Mouse (Mus musculus): Measurements from ENCODE around the gene Trp53i11.

Gene Trp53i11

DNA sequence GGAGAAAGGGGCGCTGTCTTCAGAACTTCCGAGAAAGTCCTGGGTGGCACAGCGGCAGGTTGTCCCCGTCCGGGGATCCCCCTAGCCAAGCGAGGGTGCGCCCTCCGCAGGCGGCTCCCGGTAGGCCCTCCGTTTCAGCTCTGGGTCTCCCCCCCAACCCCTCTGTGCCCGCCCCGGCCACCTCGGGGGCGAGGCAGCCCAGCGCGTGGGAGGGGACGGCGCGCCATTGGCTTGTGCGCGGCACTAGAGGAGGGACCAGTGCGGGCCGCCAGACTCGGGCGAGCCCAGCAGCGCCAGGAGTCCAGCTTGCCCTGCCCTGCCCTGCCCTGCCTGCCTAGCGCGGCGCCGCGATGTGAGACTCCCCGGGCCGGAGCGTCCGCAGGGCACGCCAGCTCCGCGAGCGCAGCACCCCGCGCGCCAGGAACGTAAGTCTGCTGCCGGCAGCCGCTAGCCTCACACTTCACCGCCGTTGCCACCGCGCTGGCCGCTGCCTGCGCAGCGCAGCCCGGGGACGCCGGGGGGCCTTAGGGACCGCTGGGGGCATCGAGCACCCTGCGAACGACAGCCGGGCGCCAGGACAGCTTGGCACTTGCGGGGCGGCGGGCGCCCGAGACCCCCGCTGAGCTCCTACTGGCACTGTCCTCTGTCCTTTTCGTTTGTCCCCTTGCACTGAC lies at the start of gene Trp53i11:
Trp53i11 (plus strand) TSS at position 226 of the 674 bp plus-strand sequence.
- DNase-seq (ENCODE audit: low read depth, low spot score), result peak; percentile 72

GRCm38 (mm10) chr2:93139476-93139875 lies 47.9 kb upstream of the Trp53i11 start:
- DNase-seq (ENCODE audit: low read depth, low spot score), result no peak

DNA sequence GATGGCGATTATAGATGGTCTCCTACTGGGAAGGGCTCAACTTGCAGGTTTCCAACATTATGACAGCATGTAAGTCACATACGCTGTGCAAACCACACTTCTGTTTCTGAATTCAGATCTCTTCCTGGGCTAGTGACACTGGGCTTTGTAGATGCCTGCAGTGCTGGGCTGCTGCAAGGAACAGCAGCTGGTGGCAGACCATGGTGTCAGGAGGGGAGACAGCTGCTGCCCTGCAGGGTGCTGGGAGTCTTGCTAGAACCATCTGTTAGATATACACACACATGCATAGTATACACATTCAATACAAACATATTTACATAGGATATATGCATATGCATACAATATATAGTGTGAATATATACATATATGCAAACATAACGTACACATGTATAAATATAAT lies 46.0 kb upstream of the Trp53i11 start:
- no peak for DNase-seq (ENCODE audit: low read depth, low spot score)

DNA sequence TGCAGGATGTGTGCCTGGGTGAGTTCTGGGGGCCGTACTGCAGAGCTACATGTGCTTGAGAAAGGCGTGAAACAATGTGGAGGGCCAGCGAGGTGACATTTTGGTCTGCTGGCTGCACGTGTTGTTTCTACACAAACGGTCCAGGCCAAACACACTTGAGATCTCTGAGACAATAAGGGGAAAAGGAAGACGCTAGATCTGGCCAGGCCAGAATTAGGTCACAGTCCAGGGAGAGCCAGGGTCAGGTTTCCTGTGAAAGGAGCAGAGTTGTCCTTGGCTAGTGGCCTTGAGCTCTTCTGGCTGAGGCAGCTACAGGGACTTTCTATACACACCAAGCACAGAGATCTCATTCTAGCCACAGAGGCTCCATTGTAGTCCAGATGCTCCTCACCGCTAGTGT lies 44.7 kb upstream of the Trp53i11 start:
- DNase-seq (ENCODE audit: low read depth, low spot score), result no peak

GRCm38 (mm10) chr2:93144126-93144525 lies 43.2 kb upstream of the Trp53i11 start:
- no peak for DNase-seq (ENCODE audit: low read depth, low spot score)

DNA sequence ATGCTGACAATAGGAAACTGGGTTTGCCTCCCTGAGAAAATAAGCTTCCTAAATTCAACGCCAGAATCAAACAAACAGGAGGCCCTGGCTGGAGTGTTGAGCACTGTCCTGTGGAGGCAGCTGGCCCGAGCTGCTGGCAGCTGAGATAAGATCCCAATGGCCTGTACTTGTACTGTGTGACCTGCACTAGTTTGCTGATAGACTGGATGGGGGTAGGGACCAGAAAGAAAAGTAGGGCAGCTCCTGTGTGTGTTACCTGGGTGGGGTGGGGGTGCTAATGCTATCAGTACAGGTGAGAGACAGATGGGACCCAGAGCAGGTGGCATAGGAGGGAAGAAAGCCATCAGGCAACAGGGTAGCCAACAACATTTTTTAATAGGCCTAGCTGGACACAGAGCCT lies 37.3 kb upstream of the Trp53i11 start:
- DNase-seq (ENCODE audit: low read depth, low spot score), result no peak

DNA sequence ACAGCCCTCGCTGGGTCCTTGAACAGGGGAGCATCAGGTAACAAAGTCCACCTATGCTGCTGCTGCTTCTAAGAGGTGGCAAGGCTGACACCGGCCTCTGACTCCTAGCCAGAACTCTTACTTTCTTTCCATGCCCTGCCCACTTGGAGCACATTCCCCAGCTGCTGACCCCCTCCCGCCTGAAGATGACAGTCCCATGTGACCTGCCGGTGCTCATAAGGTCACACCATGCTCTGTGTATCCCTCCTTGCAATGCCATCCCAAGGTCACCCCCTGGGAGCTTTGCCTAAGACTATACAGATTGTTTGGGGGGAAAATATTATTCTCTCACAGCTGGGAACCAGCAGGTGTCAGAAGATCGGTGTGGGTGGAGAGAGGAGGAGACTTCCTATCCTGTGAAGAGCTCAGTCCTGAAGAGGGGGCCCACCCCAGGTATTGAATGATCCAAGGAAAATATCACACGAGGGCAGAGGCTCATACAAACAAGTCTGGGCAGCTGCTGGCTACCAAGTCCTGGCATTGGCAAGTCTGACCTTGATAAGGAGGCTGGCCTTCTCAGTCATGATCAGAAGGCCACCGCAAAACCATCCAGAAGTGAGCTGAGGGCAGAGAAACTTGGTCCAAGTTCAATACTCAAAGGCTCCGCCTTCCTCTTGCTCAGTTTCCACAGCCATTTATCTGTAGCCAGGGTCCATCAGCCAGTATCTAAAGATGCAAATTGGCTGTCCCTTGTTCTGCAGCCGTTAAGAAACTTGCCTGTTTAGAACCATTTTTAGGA lies 36.5 kb upstream of the Trp53i11 start:
- DNase-seq (ENCODE audit: low read depth, low spot score), result peak; percentile 21

GRCm38 (mm10) chr2:93152191-93152601 lies 35.2 kb upstream of the Trp53i11 start:
- DNase-seq (ENCODE audit: low read depth, low spot score), result no peak

GRCm38 (mm10) chr2:93152883-93153491 lies 34.4 kb upstream of the Trp53i11 start:
- no peak for DNase-seq (ENCODE audit: low read depth, low spot score)

DNA sequence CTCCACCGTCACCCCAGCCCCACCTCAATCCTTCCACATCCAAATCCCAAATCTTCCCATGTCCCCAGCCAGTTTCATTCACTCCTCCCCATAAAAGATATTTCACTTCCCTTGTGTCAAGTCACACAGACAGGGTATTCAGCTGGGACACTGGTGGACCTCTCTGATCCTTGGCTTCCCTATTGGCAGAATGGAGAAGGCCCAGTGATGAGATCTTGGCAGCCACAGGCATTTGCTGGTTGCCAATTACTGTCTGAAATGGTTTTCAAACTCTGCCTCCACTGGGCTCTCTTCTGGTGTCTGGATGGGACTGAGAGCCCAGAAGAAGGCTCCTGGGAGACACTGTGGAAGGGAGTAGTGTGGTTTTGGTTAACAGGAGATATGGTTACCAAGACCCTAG lies 33.5 kb upstream of the Trp53i11 start:
- no peak for DNase-seq (ENCODE audit: low read depth, low spot score)

- DNase-seq (ENCODE audit: low read depth, low spot score), result peak; percentile 56
Observed at GRCm38 (mm10) chr2:93154486-93155032, 32.8 kb upstream of the Trp53i11 start.

DNA sequence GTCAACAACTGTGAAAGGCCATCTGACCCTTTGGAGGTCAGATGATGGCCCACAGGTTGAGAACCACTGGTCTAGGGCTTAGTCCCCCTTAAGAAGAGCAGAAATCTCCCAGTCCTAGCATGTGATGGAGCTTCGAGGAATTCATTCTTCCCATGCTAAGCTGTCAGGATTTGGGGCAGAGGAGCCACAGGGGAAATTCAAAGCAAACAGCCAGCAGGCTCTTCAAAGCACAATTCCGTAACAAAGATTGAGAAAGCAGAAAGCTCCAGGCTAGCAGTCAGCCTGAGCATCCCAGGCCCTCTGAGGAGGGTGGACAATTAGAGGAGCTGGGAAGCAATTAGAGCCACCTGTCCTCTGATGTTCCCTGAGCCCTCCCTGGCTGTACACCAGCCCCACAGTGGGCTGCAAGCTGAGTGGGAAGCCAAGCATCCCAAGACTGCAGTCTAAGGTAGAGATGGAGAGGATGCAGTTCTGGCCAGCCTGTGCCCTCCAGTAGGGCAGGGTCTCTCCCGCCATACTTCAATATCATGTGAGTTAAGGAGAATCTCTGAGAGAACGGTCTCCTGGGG lies 26.8 kb upstream of the Trp53i11 start:
- DNase-seq (ENCODE audit: low read depth, low spot score), result no peak

DNA sequence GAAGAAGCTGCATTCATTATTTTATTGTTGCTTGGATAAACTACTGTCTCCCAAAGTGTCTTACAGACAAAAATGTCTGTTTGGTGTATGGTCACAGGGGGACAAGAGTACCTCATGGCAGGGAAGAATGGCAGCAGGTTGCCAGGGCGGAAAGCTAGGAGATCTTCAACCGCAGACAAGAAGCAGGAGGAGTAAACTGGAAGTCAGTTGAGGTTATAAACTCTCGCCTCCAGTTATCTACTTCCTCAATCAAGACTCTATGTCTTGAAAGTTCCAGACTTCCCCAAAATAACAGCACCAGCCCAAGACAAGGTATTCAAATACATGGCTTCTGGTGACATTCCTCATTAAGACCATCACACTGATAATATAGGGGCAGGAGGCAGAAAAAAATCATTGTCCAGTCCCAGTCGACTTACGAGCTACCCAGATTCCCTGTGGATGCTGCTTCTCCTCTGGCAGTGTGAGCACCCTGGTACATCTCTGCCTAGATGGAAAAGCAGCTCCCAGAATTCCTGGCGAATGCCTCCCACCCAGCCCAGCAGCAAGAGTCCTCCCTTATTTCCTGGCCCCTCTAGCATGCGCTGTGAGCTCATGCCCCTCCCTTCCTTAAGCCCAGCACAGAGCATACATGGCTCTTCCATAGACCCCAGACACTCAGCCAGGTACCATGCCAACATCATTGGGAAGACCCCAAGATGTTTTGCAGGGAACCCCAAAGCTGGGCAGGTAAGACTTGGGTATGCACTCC lies 25.3 kb upstream of the Trp53i11 start:
- no peak for DNase-seq (ENCODE audit: low read depth, low spot score)

DNA sequence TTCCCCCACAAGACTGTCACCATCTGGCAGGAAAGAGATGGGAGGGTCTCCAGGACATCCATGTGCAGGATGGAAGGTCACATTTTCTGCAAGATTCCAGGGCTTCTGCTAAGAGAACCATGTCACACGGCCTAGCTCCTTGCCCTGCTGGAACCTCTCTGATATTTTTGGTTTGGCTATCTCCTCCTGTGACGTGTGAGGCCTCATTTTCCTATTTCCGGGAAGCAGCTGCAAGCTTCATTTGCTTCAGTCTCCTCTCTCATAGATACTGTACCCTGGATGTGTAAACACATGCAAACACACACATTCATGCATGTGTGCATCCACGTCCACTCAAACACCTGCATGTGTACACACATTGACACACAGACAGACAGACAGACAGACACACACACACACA lies 24.6 kb upstream of the Trp53i11 start:
- DNase-seq (ENCODE audit: low read depth, low spot score), result no peak

GRCm38 (mm10) chr2:93163317-93163716 lies 24.0 kb upstream of the Trp53i11 start:
- DNase-seq (ENCODE audit: low read depth, low spot score), result no peak

DNA sequence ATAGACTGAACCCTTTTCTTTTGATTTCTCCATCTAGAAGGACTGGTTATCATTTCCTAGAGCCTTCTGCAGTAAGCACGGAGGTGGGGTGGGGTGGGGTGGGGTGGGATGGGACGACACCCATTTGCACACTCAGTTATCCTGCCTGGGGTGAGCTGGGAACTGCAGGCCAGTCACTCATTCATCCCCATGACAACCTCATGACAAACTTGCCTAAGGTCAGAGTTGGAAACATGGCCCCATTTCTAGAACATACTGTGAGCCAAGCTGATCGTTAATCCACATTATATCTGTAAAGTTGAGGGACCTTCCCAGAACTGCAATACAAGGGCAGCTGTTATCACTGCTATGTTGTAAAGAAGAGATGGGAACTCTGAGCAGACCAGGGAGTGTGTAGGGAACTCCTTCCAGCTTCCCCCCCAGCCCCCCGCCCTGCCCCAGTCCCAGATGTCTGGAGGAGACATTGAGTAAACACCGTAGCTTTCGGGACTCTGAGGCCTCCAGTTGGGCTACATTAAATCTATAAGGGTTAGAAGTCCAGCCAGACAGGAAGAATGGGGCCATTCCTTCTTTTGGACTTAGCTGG lies 23.5 kb upstream of the Trp53i11 start:
- DNase-seq (ENCODE audit: low read depth, low spot score), result no peak

- no peak for DNase-seq (ENCODE audit: low read depth, low spot score)
Observed at GRCm38 (mm10) chr2:93166295-93166694, 21.1 kb upstream of the Trp53i11 start.

GRCm38 (mm10) chr2:93166734-93167406 lies 20.5 kb upstream of the Trp53i11 start:
- DNase-seq (ENCODE audit: low read depth, low spot score), result no peak

- no peak for DNase-seq (ENCODE audit: low read depth, low spot score)
Observed at GRCm38 (mm10) chr2:93170156-93170844, 17.0 kb upstream of the Trp53i11 start.

- no peak for DNase-seq (ENCODE audit: low read depth, low spot score)
Observed at GRCm38 (mm10) chr2:93170845-93171200, 16.5 kb upstream of the Trp53i11 start.

Measured in R1 (cell line).